Mouse (Mus musculus): ENCODE results near the gene Usp5. TPM values are rescaled to one million over a fixed set of nuclear protein-coding genes. Genes with fewer than 3 reads are reported as not detected.
"Not testable (repeated sequence)": the region's sequence is repeated elsewhere in the genome, so short reads cannot be mapped to it uniquely, and the experiment has no call there.

Usp5 gene
- total and polyA plus RNA-seq, 2 experiments from 2014 or later: 191 to 215 TPM

DNA sequence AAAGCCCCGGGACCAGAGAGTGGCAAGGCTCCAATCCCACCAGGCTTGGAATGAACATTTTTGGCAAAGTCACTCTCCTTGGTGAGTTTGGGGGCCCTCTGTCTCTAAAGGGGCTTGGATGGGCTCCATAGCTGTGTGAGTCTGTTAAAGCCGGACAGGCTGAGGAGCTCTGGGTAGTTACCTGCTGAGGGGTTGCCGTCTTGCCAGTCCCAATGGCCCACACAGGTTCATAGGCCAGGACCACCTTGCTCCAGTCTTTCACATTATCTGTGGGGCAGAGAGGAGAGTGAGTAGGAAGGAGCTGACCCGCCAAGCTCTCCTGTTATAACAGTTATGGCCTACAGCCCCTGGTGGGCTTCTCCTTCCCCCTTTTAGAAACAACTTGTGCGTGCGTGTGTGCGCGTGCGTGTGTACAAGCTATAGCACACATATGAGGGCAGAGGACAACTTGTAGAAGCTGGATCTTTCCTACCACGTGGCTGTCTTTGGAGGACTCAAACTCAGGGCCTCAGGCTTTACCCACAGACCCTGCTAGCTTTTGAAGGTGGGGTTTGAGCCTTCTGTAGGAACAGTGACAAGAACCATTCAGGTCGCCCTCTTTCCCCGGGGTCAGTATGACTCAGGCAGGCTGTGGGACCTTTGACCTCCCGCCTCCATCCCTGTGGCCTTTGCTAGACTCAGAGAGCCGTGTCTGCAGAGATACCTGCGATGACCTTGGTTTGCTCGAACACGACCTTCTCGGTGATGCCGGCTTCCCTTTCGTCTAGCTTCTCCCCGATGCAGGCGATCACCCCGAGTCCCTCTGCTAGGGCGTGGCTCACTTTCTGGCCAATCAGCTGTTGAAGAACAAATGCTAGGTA is 17.4 kb downstream of the Usp5 start:
- no peak overlapping the region for H3K27ac ChIP-seq (ENCODE audit: low read depth, low read length)
- peak overlapping the region; percentile 57; the same call in 1 of the 2 replicates for H3K4me3 ChIP-seq (ENCODE audit: low read depth, low read length)
- 84% methylated on average over 24 of the region's 24 CpGs for WGBS
- 0 out of 2 replicates have a peak overlapping the region, but pooled peaks have one; percentile 73 for H3K9ac ChIP-seq
- H3K36me3 ChIP-seq (ENCODE audit: insufficient read depth): peaks cover 28% of the 10 kb centered on the region
- H3K9me3 ChIP-seq (ENCODE audit: low read length): no peaks in the 10 kb centered on the region
- ATAC-seq (no peak), DNase-seq (no peak)
- H3K27me3 ChIP-seq (ENCODE audit: insufficient read depth, low read length): no peaks in the 10 kb centered on the region
- H3K4me1 ChIP-seq (ENCODE audit: insufficient read depth): peaks cover 27% of the 10 kb centered on the region
- peak overlapping the region; percentile 90; the same call in 1 of the 2 replicates for H3K4me2 ChIP-seq (ENCODE audit: low read depth)
- TF ChIP-seq CTCF (IDR thresholded peaks at IDR 0.05; ENCODE audit: low read depth): no peak

- no peak for TF ChIP-seq CTCF (IDR thresholded peaks at IDR 0.05; ENCODE audit: low read depth)
- DNase-seq (no peak), ATAC-seq (no peak)
- H3K4me2 ChIP-seq (ENCODE audit: low read depth): no peak overlapping the region
- no peaks in the 10 kb centered on the region for H3K9me3 ChIP-seq (ENCODE audit: low read length)
- WGBS: 79% methylated on average over 4 of the region's 4 CpGs
- no peak overlapping the region for H3K9ac ChIP-seq
- no peak overlapping the region for H3K4me3 ChIP-seq (ENCODE audit: low read depth, low read length)
- no peaks in the 10 kb centered on the region for H3K27me3 ChIP-seq (ENCODE audit: insufficient read depth, low read length)
- H3K36me3 ChIP-seq (ENCODE audit: insufficient read depth): peaks cover 22% of the 10 kb centered on the region
- H3K4me1 ChIP-seq (ENCODE audit: insufficient read depth): peaks cover 27% of the 10 kb centered on the region
- no peak overlapping the region for H3K27ac ChIP-seq (ENCODE audit: low read depth, low read length)
These were observed 17.9 kb downstream of the Usp5 start for GRCm38 (mm10) chr6:124811403-124811665.

DNA sequence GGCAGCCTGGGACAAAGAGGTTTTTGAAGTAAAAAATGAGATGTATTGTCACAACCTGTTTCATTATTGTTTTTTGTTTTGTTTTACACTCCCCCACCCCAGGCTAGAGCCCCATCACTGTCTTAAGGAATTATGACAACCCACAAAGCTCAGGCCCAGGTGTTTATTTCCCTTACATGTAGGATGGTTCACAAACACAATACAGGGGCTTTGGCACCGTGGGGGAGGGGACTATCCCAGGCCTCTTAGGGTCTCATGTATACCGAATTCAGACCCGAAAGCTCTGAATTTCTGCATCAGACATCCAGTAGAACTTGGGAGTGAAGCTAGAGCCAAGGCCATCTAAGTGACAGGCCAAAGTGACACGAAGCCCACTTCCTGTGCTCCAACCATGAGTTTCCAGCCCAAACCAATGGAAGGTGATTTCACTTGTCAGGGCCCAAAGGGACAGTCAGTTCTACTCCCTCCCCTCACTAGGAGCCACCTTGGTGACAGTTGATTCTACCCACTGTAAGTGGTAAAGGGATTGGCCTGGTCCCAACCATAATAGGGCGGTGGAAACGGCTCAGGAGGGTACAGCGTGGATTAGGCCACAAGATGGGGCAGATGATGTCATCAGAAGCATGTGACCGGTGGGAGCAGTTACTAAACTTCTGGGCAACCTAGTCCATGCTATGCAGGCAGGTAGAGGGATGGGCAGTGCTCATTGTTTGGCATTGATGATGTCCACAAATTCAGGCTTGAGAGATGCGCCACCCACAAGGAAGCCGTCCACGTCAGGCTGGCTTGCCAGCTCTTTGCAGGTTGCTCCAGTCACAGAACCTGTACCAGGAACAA is 18.5 kb downstream of the Usp5 start:
- not testable (repeated sequence) for H3K27me3 ChIP-seq (ENCODE audit: insufficient read depth, low read length); H3K4me3 ChIP-seq (ENCODE audit: low read depth, low read length); DNase-seq; H3K27ac ChIP-seq (ENCODE audit: low read depth, low read length); ATAC-seq; H3K4me2 ChIP-seq (ENCODE audit: low read depth); H3K9me3 ChIP-seq (ENCODE audit: low read length); H3K9ac ChIP-seq
- WGBS: 76% methylated on average over 10 of the region's 11 CpGs
- H3K36me3 ChIP-seq (ENCODE audit: insufficient read depth): peaks cover 20% of the 10 kb centered on the region
- H3K4me1 ChIP-seq (ENCODE audit: insufficient read depth): peaks cover 27% of the 10 kb centered on the region

GRCm38 (mm10) chr6:124809775-124810538 is 19.3 kb downstream of the Usp5 start:
- Histone ChIP-seq H3K27me3 (ENCODE audit: insufficient read depth, low read length) (no peaks in the 10 kb centered on the region), H3K9me3 (ENCODE audit: low read length) (no peaks in the 10 kb centered on the region), H3K4me2 (ENCODE audit: low read depth) (peak overlapping the region; percentile 58), H3K36me3 (ENCODE audit: insufficient read depth) (peaks cover 14% of the 10 kb centered on the region), H3K4me1 (ENCODE audit: insufficient read depth) (peaks cover 27% of the 10 kb centered on the region), H3K4me3 (ENCODE audit: low read depth, low read length) (peak overlapping the region; percentile 41; the same call in 1 of the 2 replicates), H3K27ac (ENCODE audit: low read depth, low read length) (no peak overlapping the region), H3K9ac (peak overlapping the region; percentile 50; the same call in 1 of the 2 replicates)
- WGBS: 48% methylated on average over 14 of the region's 14 CpGs
- TF ChIP-seq CTCF (IDR thresholded peaks at IDR 0.05; ENCODE audit: low read depth): no peak
- ATAC-seq (no peak), DNase-seq (peak; percentile 20)

DNA sequence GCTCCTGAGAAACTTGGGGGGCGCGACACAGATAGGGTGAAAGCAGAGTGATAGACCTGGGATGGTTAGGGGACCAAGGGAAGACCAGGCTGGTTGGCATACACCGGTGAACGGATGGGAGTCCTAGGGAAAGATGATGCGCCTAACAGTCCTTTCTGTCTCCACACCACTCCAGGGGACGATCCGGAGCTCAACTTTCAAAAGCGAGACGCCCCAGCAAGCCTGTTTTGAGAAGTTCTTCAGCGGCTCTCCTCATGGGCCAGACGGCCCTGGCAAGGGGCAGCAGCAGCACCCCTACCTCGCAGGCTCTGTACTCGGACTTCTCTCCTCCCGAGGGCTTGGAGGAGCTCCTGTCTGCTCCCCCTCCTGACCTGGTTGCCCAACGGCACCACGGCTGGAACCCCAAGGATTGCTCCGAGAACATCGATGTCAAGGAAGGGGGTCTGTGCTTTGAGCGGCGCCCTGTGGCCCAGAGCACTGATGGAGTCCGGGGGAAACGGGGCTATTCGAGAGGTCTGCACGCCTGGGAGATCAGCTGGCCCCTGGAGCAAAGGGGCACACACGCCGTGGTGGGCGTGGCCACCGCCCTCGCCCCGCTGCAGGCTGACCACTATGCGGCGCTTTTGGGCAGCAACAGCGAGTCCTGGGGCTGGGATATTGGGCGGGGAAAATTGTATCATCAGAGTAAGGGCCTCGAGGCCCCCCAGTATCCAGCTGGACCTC is 20.1 kb downstream of the Usp5 start:
- peak; percentile 12; the same call in 1 of the 2 replicates for ATAC-seq
- Histone ChIP-seq H3K4me2 (ENCODE audit: low read depth) (peak overlapping the region; percentile 58), H3K36me3 (ENCODE audit: insufficient read depth) (peaks cover 13% of the 10 kb centered on the region), H3K27me3 (ENCODE audit: insufficient read depth, low read length) (no peaks in the 10 kb centered on the region), H3K4me1 (ENCODE audit: insufficient read depth) (peaks cover 22% of the 10 kb centered on the region), H3K9me3 (ENCODE audit: low read length) (no peaks in the 10 kb centered on the region), H3K9ac (peak overlapping the region; percentile 50), H3K4me3 (ENCODE audit: low read depth, low read length) (peak overlapping the region; percentile 41), H3K27ac (ENCODE audit: low read depth, low read length) (peak overlapping the region; percentile 59; the same call in 1 of the 2 replicates)
- WGBS: 1% methylated on average over 35 of the region's 35 CpGs
- peak; percentile 74 for TF ChIP-seq CTCF (IDR thresholded peaks at IDR 0.05; ENCODE audit: low read depth)
- peak; percentile 70 for DNase-seq
